Mouse (Mus musculus): ENCODE data around the gene Trpm3. TPM values are rescaled to one million over a fixed set of nuclear protein-coding genes. Genes with fewer than 3 reads are reported as not detected.

Gene Trpm3
- polyA plus RNA-seq, 1 experiment = 0.22 TPM

DNA sequence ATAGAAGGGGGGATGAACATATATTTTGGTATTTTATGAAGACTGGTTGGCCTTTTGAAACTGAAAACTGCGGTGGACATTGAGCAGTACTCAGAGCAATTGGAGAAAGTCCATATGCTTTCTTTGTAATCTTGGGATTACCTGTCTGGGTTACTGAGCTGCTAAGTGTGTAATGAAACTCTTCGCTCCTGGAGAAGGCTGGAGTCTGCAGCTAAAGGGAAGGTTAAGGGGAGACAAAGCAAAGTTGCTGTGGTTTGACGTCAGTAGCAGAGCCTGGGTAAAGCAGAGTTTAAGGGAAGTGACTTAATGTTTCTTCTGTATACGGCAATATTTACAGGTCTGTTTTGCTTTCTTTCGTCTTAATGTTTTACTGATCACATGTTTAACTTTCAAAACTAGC, 554.1 kb downstream of the Trpm3 start:
- no peak overlapping the region for H3K4me3 ChIP-seq (ENCODE audit: low read depth, low read length)

DNA sequence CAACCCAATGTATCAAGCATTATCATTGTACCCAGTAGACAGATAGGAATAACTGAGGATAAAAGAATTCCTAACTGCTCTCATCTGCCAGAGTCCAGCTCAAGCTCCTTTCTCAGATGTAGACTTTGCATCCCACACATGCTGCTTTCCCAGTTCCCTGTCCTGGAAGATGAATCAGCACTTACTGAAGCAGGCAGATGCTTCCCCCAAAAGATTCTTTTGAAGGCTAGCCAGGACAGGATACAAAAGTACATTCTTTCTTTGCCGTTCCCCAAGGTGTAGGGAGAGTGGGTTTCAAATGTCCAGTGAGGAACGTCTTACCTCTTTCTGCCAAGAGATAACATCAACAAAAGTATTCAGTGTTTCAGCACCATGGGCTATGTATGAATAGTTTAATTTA, 556.6 kb downstream of the Trpm3 start:
- Histone ChIP-seq H3K27me3 (ENCODE audit: control insufficient read depth, insufficient read depth, low read length, poor library complexity, severe bottlenecking) (no peaks in the 10 kb centered on the region), H3K9me3 (replicated peaks; ENCODE audit: control insufficient read depth, insufficient read depth, low read length, poor library complexity, severe bottlenecking) (no peaks in the 10 kb centered on the region), H3K36me3 (ENCODE audit: control insufficient read depth, insufficient read depth, low read length, poor library complexity, severe bottlenecking) (no peaks in the 10 kb centered on the region), H3K4me3 (ENCODE audit: low read depth, low read length) (no peak overlapping the region), H3K9ac (ENCODE audit: low read depth, poor library complexity, severe bottlenecking) (no peak overlapping the region), H3K27ac (ENCODE audit: insufficient read depth, low read length) (no peak overlapping the region), H3K4me1 (ENCODE audit: control insufficient read depth, insufficient read depth, low read length) (no peaks in the 10 kb centered on the region)
- TF ChIP-seq CTCF (IDR thresholded peaks at IDR 0.05; ENCODE audit: low read depth, low read length) (no peak), EP300 (IDR thresholded peaks at IDR 0.05; ENCODE audit: insufficient read depth, low read depth, low read length) (no peak), POLR2A (IDR thresholded peaks at IDR 0.05; ENCODE audit: insufficient read depth, low read length) (no peak)

More for the DNA sequence above, 554.1 kb downstream of the Trpm3 start:
- Histone ChIP-seq H3K9me3 (replicated peaks; ENCODE audit: control insufficient read depth, insufficient read depth, low read length, poor library complexity, severe bottlenecking) (no peaks in the 10 kb centered on the region), H3K27ac (ENCODE audit: insufficient read depth, low read length) (no peak overlapping the region), H3K4me1 (ENCODE audit: control insufficient read depth, insufficient read depth, low read length) (no peaks in the 10 kb centered on the region), H3K9ac (ENCODE audit: low read depth, poor library complexity, severe bottlenecking) (no peak overlapping the region), H3K36me3 (ENCODE audit: control insufficient read depth, insufficient read depth, low read length, poor library complexity, severe bottlenecking) (no peaks in the 10 kb centered on the region), H3K27me3 (ENCODE audit: control insufficient read depth, insufficient read depth, low read length, poor library complexity, severe bottlenecking) (no peaks in the 10 kb centered on the region)
- TF ChIP-seq POLR2A (IDR thresholded peaks at IDR 0.05; ENCODE audit: insufficient read depth, low read length) (no peak), CTCF (IDR thresholded peaks at IDR 0.05; ENCODE audit: low read depth, low read length) (no peak), EP300 (IDR thresholded peaks at IDR 0.05; ENCODE audit: insufficient read depth, low read depth, low read length) (no peak)

DNA sequence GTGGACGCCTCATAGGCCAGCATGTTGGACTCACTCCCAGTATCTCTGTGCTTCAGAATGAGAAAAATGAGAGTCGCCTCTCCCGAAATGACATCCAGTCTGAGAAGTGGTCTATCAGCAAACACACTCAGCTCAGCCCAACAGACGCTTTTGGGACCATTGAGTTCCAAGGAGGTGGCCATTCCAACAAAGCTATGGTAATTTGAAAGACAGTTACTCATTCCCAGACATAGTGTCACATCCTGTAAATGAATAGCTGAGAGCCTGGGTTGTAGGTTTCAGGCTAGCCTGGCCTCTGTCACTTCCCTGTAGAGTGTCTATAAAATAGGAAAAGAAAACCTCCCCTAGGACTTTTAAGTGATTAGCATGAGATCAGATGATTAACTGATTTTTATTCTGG, 559.9 kb downstream of the Trpm3 start:
- Histone ChIP-seq H3K4me1 (ENCODE audit: control insufficient read depth, insufficient read depth, low read length) (no peaks in the 10 kb centered on the region), H3K9me3 (replicated peaks; ENCODE audit: control insufficient read depth, insufficient read depth, low read length, poor library complexity, severe bottlenecking) (no peaks in the 10 kb centered on the region), H3K36me3 (ENCODE audit: control insufficient read depth, insufficient read depth, low read length, poor library complexity, severe bottlenecking) (no peaks in the 10 kb centered on the region), H3K27me3 (ENCODE audit: control insufficient read depth, insufficient read depth, low read length, poor library complexity, severe bottlenecking) (no peaks in the 10 kb centered on the region), H3K9ac (ENCODE audit: low read depth, poor library complexity, severe bottlenecking) (no peak overlapping the region), H3K4me3 (ENCODE audit: low read depth, low read length) (no peak overlapping the region), H3K27ac (ENCODE audit: insufficient read depth, low read length) (no peak overlapping the region)
- TF ChIP-seq POLR2A (IDR thresholded peaks at IDR 0.05; ENCODE audit: insufficient read depth, low read length) = no peak
- no peak for TF ChIP-seq CTCF (IDR thresholded peaks at IDR 0.05; ENCODE audit: low read depth, low read length)
- TF ChIP-seq EP300 (IDR thresholded peaks at IDR 0.05; ENCODE audit: insufficient read depth, low read depth, low read length) = no peak

DNA sequence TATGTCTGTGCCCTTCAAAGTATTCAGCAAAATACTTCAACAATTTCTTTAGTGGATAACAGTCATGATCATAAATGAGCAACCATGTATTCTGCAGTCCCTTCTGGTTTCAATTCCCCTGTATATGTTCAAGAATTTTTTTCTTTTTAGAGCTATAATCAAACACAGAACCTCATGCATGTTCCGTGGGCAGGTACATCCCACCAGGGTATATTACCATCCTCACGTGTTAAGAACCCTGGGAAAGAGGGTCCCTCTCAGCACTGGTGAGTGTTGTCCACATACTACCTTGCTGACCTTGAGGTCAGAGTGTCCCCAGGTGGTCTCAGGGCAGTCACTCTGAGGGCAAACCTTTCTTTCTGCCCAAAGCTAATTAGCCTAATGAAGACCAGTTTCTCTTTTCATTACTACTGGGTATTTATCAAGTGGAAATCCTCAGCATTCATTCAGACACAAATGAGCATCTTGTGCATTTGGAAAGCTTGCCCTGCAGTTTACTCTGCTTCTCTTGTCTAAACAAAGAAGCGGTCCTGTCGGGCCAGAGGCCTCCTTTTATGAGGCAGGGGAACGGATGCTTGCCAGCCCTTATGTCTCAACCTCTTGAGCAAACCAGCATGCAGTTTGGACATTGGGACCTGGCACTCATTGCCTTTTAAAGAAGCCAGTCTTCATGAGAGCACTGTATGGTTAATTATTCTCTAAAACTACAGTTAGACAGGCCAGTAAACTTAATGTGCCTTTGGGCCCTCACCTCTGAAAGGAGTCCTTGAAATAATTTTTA, 562.2 kb downstream of the Trpm3 start:
- Histone ChIP-seq H3K36me3 (ENCODE audit: control insufficient read depth, insufficient read depth, low read length, poor library complexity, severe bottlenecking) (no peaks in the 10 kb centered on the region), H3K9me3 (replicated peaks; ENCODE audit: control insufficient read depth, insufficient read depth, low read length, poor library complexity, severe bottlenecking) (no peaks in the 10 kb centered on the region), H3K27ac (ENCODE audit: insufficient read depth, low read length) (no peak overlapping the region), H3K27me3 (ENCODE audit: control insufficient read depth, insufficient read depth, low read length, poor library complexity, severe bottlenecking) (no peaks in the 10 kb centered on the region), H3K4me3 (ENCODE audit: low read depth, low read length) (no peak overlapping the region), H3K9ac (ENCODE audit: low read depth, poor library complexity, severe bottlenecking) (no peak overlapping the region), H3K4me1 (ENCODE audit: control insufficient read depth, insufficient read depth, low read length) (no peaks in the 10 kb centered on the region)
- TF ChIP-seq POLR2A (IDR thresholded peaks at IDR 0.05; ENCODE audit: insufficient read depth, low read length) = no peak
- TF ChIP-seq CTCF (IDR thresholded peaks at IDR 0.05; ENCODE audit: low read depth, low read length) = no peak
- peak; percentile 76; the same call in 1 of the 2 replicates for TF ChIP-seq EP300 (IDR thresholded peaks at IDR 0.05; ENCODE audit: insufficient read depth, low read depth, low read length)

DNA sequence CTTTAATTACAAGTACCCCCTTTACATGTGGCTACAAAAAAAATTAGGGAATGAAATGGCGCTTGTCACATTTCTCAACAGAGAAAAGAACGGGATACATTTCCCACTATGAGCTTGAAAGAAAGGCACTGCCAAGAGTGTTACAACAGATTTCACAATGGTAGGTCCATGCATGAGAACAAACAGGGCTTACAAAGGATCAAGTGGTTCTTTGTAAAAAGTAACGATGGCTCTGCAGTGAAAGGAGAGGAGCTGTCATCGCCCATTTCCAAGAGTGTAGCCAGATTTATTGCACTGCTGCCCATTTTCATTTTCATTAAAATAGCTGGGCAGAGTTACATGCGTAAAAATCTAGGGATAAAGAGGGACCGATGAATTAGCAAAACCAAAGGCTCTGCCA, 565.0 kb downstream of the Trpm3 start:
- Histone ChIP-seq H3K9me3 (replicated peaks; ENCODE audit: control insufficient read depth, insufficient read depth, low read length, poor library complexity, severe bottlenecking) (no peaks in the 10 kb centered on the region), H3K9ac (ENCODE audit: low read depth, poor library complexity, severe bottlenecking) (no peak overlapping the region), H3K4me1 (ENCODE audit: control insufficient read depth, insufficient read depth, low read length) (no peaks in the 10 kb centered on the region), H3K27me3 (ENCODE audit: control insufficient read depth, insufficient read depth, low read length, poor library complexity, severe bottlenecking) (no peaks in the 10 kb centered on the region), H3K27ac (ENCODE audit: insufficient read depth, low read length) (no peak overlapping the region), H3K4me3 (ENCODE audit: low read depth, low read length) (no peak overlapping the region), H3K36me3 (ENCODE audit: control insufficient read depth, insufficient read depth, low read length, poor library complexity, severe bottlenecking) (no peaks in the 10 kb centered on the region)
- TF ChIP-seq POLR2A (IDR thresholded peaks at IDR 0.05; ENCODE audit: insufficient read depth, low read length) = no peak
- no peak for TF ChIP-seq EP300 (IDR thresholded peaks at IDR 0.05; ENCODE audit: insufficient read depth, low read depth, low read length)
- TF ChIP-seq CTCF (IDR thresholded peaks at IDR 0.05; ENCODE audit: low read depth, low read length) = no peak

GRCm38 (mm10) chr19:22705414-22705813, 566.6 kb downstream of the Trpm3 start:
- Histone ChIP-seq H3K4me1 (ENCODE audit: control insufficient read depth, insufficient read depth, low read length) (no peaks in the 10 kb centered on the region), H3K4me3 (ENCODE audit: low read depth, low read length) (no peak overlapping the region), H3K9me3 (replicated peaks; ENCODE audit: control insufficient read depth, insufficient read depth, low read length, poor library complexity, severe bottlenecking) (no peaks in the 10 kb centered on the region), H3K9ac (ENCODE audit: low read depth, poor library complexity, severe bottlenecking) (no peak overlapping the region), H3K36me3 (ENCODE audit: control insufficient read depth, insufficient read depth, low read length, poor library complexity, severe bottlenecking) (no peaks in the 10 kb centered on the region), H3K27ac (ENCODE audit: insufficient read depth, low read length) (no peak overlapping the region), H3K27me3 (ENCODE audit: control insufficient read depth, insufficient read depth, low read length, poor library complexity, severe bottlenecking) (no peaks in the 10 kb centered on the region)
- no peak for TF ChIP-seq CTCF (IDR thresholded peaks at IDR 0.05; ENCODE audit: low read depth, low read length)
- TF ChIP-seq POLR2A (IDR thresholded peaks at IDR 0.05; ENCODE audit: insufficient read depth, low read length) = no peak
- no peak for TF ChIP-seq EP300 (IDR thresholded peaks at IDR 0.05; ENCODE audit: insufficient read depth, low read depth, low read length)
